Mouse (Mus musculus) liver, embryonic 12.5 days (tissue): ENCODE data around the gene Twist2. TPM values are rescaled to one million over a fixed set of nuclear protein-coding genes. Genes with fewer than 3 reads are reported as not detected.

ENCODE experiments used
- ATAC-seq: fragments of 200-750 bp; cut with Nextera tagmentation; 2 replicates; pipeline ENCODE4 v1.8.0; 2017; ENCODE audit warnings: moderate number of reproducible peaks, mild to moderate bottlenecking, moderate library complexity
- H3K27ac ChIP-seq: fragments of 300-500 bp; sonication (generic); 2 replicates; pipeline ENCODE4 v1.5.1; 2016; ENCODE audit warnings: mild to moderate bottlenecking
- H3K27me3 ChIP-seq: fragments of 300-500 bp; sonication (generic); replicated peaks from 2 replicates; pipeline ENCODE4 v1.6.1; 2016; ENCODE audit warnings: mild to moderate bottlenecking, moderate library complexity
- H3K36me3 ChIP-seq: fragments of 300-500 bp; sonication (generic); 2 replicates; pipeline ENCODE4 v1.6.1; 2016; ENCODE audit warnings: mild to moderate bottlenecking, moderate library complexity
- H3K4me1 ChIP-seq: fragments of 300-500 bp; sonication (generic); 2 replicates; pipeline ENCODE4 v1.6.1; 2016
- H3K4me2 ChIP-seq: fragments of 300-500 bp; sonication (generic); 2 replicates; pipeline ENCODE4 v1.6.1; 2016; ENCODE audit warnings: mild to moderate bottlenecking, moderate library complexity
- H3K4me3 ChIP-seq: fragments of 300-500 bp; sonication (generic); 2 replicates; pipeline ENCODE4 v1.5.1; 2016; ENCODE audit warnings: mild to moderate bottlenecking, moderate library complexity
- H3K9ac ChIP-seq: fragments of 300-500 bp; sonication (generic); 2 replicates; pipeline ENCODE4 v1.6.1; 2016; ENCODE audit warnings: mild to moderate bottlenecking, moderate library complexity
- H3K9me3 ChIP-seq: fragments of 300-500 bp; sonication (generic); replicated peaks from 2 replicates; pipeline ENCODE4 v1.6.1; 2016; ENCODE audit warnings: mild to moderate bottlenecking, moderate library complexity
- WGBS: fragments of 180-500 bp; shearing (Covaris S2); methylation state at CpG from one replicate; pipeline ENCODE4 v1.1.7; 2016; ENCODE audit not compliant: insufficient replicate concordance; 5-methylcytosine and 5-hydroxymethylcytosine counted together
- polyA plus RNA-seq: library from polyadenylated mRNA; unstranded; fragments of >200 nt; fragmentation: Nextera tagmentation; extraction: Ambion mirVana; gene quantifications from 2 replicates; pipeline ENCODE4 v1.2.1, GENCODE M21; 2016

Gene Twist2
- polyA plus RNA-seq, 1 experiment from 2014 or later = 1.0 TPM

GRCm38 (mm10) chr1:91822316-91822824, 21.1 kb downstream of the Twist2 start:
- no peak for ATAC-seq
- Histone ChIP-seq H3K27ac (no peak overlapping the region), H3K9me3 (no peaks in the 10 kb centered on the region), H3K9ac (no peak overlapping the region), H3K36me3 (no peaks in the 10 kb centered on the region), H3K4me2 (no peak overlapping the region), H3K27me3 (peaks cover 5% of the 10 kb centered on the region; the same call in 1 of the 2 replicates), H3K4me1 (no peaks in the 10 kb centered on the region), H3K4me3 (no peak overlapping the region)
- WGBS = 61% methylated on average over 4 of the region's 4 CpGs

- Histone ChIP-seq H3K27ac (no peak overlapping the region), H3K9me3 (no peaks in the 10 kb centered on the region), H3K27me3 (peaks cover 5% of the 10 kb centered on the region; the same call in 1 of the 2 replicates), H3K4me1 (no peaks in the 10 kb centered on the region), H3K36me3 (no peaks in the 10 kb centered on the region), H3K4me2 (no peak overlapping the region), H3K9ac (no peak overlapping the region), H3K4me3 (no peak overlapping the region)
- peak; percentile 68 for ATAC-seq
- 34% methylated on average over 3 of the region's 3 CpGs for WGBS
Observed at GRCm38 (mm10) chr1:91823530-91823929, 22.3 kb downstream of the Twist2 start.

DNA sequence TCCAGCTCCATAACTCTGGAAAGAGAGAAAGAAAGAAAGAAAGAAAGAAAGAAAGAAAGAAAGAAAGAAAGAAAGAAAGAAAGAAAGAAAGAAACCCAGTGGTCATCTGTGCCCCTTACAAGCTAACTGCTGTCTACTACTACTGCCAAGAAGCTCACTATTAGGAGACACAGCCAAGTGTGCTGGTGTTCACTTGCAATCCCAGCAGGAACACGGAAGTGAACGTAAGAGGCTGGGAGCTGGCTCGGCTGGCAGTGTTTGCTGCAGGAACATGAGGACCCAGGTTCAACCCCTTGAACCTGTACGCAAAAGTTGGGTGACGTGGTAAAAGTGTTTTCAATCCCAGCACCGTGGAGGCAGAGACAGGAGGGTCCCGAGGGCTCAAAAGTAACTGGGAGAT, 22.7 kb downstream of the Twist2 start:
- Histone ChIP-seq H3K4me1 (no peaks in the 10 kb centered on the region), H3K9me3 (no peaks in the 10 kb centered on the region), H3K27ac (no peak overlapping the region), H3K27me3 (peaks cover 5% of the 10 kb centered on the region; the same call in 1 of the 2 replicates), H3K4me2 (no peak overlapping the region), H3K9ac (no peak overlapping the region), H3K4me3 (no peak overlapping the region), H3K36me3 (no peaks in the 10 kb centered on the region)
- no peak for ATAC-seq
- WGBS = 53% methylated on average over 7 of the region's 7 CpGs

DNA sequence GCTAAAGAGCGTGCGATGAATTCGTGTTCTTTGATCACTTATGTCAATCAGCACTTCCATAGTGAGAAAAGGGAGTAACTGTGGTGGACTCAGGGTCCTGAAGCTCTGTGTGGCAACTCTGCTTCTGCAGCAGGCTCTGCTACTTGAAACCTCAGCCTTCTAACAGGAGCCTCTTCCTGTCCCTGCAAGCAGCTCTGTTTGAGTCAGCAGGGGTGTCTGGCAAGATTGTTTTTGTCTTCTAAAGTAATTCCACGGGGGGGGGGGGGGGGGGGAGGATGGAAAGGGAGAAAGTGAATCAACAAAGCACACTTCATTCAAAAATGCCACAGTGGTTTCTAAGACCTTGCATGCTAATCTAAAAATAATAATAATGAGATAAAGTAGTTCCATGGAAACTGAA, 24.0 kb downstream of the Twist2 start:
- H3K36me3 ChIP-seq = no peaks in the 10 kb centered on the region
- no peak overlapping the region for H3K27ac ChIP-seq
- H3K27me3 ChIP-seq = peaks cover 5% of the 10 kb centered on the region; the same call in 1 of the 2 replicates
- no peak for ATAC-seq
- WGBS = 28% methylated on average over 4 of the region's 4 CpGs
- no peaks in the 10 kb centered on the region for H3K9me3 ChIP-seq
- no peak overlapping the region for H3K4me2 ChIP-seq
- H3K9ac ChIP-seq = no peak overlapping the region
- no peaks in the 10 kb centered on the region for H3K4me1 ChIP-seq
- no peak overlapping the region for H3K4me3 ChIP-seq

- Histone ChIP-seq H3K4me2 (no peak overlapping the region), H3K36me3 (no peaks in the 10 kb centered on the region), H3K4me3 (no peak overlapping the region), H3K9ac (no peak overlapping the region), H3K27me3 (0 out of 2 replicates have a peak, but pooled peaks cover under 1% of the 10 kb centered on the region), H3K9me3 (no peaks in the 10 kb centered on the region), H3K4me1 (no peaks in the 10 kb centered on the region), H3K27ac (no peak overlapping the region)
- WGBS = 65% methylated on average over 7 of the region's 7 CpGs
- ATAC-seq = no peak
Observed at GRCm38 (mm10) chr1:91831978-91832377, 30.7 kb downstream of the Twist2 start.

- H3K27ac ChIP-seq = no peak overlapping the region
- no peak overlapping the region for H3K4me3 ChIP-seq
- ATAC-seq = no peak
- H3K4me1 ChIP-seq = no peaks in the 10 kb centered on the region
- H3K9ac ChIP-seq = no peak overlapping the region
- WGBS = 76% methylated on average over 6 of the region's 6 CpGs
- no peaks in the 10 kb centered on the region for H3K27me3 ChIP-seq
- H3K4me2 ChIP-seq = no peak overlapping the region
- H3K36me3 ChIP-seq = no peaks in the 10 kb centered on the region
- no peaks in the 10 kb centered on the region for H3K9me3 ChIP-seq
Observed at GRCm38 (mm10) chr1:91839557-91839956, 38.3 kb downstream of the Twist2 start.

GRCm38 (mm10) chr1:91839979-91840378, 38.7 kb downstream of the Twist2 start:
- Histone ChIP-seq H3K4me2 (no peak overlapping the region), H3K36me3 (no peaks in the 10 kb centered on the region), H3K9me3 (no peaks in the 10 kb centered on the region), H3K27ac (no peak overlapping the region), H3K27me3 (no peaks in the 10 kb centered on the region), H3K9ac (no peak overlapping the region), H3K4me1 (no peaks in the 10 kb centered on the region), H3K4me3 (no peak overlapping the region)
- no peak for ATAC-seq
- WGBS = 53% methylated on average over 6 of the region's 6 CpGs

DNA sequence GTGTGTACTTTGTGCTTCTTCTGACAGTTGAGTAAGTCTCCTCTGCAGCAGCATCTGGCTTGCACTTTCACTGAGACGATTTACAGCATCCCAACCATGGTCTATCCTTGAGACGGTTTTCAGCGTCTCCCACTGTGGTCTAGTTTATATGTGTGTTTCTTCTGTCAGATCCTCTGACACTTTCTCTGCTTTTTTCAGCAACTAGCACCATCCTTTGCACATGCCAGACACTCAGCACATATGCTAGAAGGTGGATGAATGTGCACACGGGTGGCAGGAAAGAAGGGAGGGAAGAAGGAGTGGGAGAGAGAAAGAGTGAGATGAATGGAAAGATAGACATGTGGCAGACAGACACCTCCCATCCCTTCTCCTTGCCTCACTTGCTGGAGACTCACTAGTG, 43.0 kb downstream of the Twist2 start:
- Histone ChIP-seq H3K36me3 (no peaks in the 10 kb centered on the region), H3K9me3 (no peaks in the 10 kb centered on the region), H3K4me3 (no peak overlapping the region), H3K4me1 (no peaks in the 10 kb centered on the region), H3K27me3 (no peaks in the 10 kb centered on the region), H3K9ac (no peak overlapping the region), H3K4me2 (no peak overlapping the region), H3K27ac (no peak overlapping the region)
- 62% methylated on average over 4 of the region's 4 CpGs for WGBS
- ATAC-seq = no peak

DNA sequence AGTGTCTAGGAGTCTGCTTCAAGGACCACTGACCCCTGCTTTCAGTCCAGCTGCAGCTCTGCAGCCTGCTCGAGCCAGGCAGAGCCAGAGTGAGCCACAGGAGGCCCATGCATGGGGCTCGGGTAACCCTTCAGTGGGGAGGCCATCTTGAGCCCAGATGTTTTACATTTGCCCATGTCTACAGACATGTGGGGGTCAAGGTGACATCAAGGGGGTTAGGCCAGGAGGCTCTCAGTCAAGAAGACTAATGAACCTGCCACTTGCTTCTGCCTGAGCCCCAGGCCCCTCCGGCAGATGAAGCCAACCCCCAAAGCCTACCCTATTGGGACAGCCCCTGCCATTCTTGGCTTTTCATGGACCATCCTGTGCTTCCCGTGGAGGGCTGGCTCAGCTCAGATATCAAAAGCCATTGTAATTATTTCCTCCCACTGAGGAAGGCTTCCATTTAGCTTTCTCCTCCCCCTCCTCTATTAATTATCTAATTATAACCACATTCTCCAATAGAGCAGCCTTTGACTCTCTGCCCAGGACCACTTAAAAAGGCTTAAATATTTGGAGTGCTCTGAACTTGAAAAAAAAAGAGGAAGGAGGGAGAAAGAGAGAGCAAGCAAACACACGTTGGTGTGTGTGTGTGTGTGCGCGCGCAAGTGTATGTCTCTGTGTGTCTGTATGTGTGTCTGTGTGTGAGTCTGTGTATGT, 43.6 kb downstream of the Twist2 start:
- Histone ChIP-seq H3K4me2 (no peak overlapping the region), H3K4me3 (no peak overlapping the region), H3K27me3 (no peaks in the 10 kb centered on the region), H3K9me3 (no peaks in the 10 kb centered on the region), H3K36me3 (no peaks in the 10 kb centered on the region), H3K4me1 (no peaks in the 10 kb centered on the region), H3K9ac (no peak overlapping the region), H3K27ac (no peak overlapping the region)
- ATAC-seq = no peak
- 59% methylated on average over 8 of the region's 8 CpGs for WGBS

DNA sequence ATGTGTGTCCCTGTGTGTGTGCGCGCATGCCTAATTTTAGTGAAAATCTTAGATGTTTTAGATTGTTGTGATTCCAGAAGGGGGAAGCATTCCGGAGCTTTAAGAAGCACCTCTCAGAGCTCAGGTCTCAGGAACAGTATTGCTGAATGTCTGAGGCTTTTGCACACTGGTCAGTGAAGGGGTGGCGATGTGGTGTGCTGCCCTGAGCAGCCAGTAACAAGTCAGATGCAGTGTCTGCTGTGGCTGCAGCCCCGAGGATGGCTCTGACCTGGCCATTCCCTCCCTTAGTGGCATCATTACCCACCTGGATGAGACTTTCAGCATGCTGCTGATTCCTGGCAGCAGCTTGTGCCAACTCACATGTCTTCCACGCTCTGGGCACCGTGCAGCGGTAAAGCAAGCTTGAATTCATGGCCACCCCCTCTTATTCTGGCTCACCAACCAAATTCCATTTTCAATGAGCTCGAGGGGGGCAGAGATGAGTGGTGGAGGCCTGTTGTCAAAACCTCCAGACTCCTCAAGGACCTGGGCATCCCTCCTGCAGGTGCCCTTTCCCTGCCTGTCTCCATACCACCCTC, 44.2 kb downstream of the Twist2 start:
- H3K9ac ChIP-seq = no peak overlapping the region
- no peak for ATAC-seq
- no peaks in the 10 kb centered on the region for H3K27me3 ChIP-seq
- no peaks in the 10 kb centered on the region for H3K9me3 ChIP-seq
- 59% methylated on average over 9 of the region's 9 CpGs for WGBS
- H3K27ac ChIP-seq = no peak overlapping the region
- H3K4me2 ChIP-seq = no peak overlapping the region
- no peak overlapping the region for H3K4me3 ChIP-seq
- no peaks in the 10 kb centered on the region for H3K36me3 ChIP-seq
- H3K4me1 ChIP-seq = no peaks in the 10 kb centered on the region

DNA sequence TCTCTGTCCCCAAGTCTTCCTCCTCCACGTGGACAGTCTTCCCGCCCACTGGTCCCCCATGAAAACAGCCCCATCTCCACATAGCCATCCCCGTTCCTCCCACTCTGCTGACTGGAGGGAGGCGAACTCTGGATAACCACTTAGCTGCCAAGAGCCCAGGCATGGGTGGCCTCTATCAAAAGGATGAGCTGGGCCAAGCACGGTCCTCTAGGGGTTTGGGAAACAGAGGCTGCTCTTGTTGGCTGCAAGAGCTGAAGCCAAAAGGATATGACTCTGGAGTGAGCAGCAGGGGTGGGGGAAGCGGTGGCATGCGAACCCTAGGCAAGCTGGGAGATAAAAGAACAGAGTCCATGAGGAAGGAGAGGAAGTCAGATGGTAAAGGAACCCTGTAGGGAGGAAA, 50.0 kb downstream of the Twist2 start:
- Histone ChIP-seq H3K9me3 (no peaks in the 10 kb centered on the region), H3K27me3 (no peaks in the 10 kb centered on the region), H3K27ac (no peak overlapping the region), H3K4me1 (no peaks in the 10 kb centered on the region), H3K4me2 (no peak overlapping the region), H3K4me3 (no peak overlapping the region), H3K36me3 (no peaks in the 10 kb centered on the region), H3K9ac (no peak overlapping the region)
- 60% methylated on average over 7 of the region's 7 CpGs for WGBS
- no peak for ATAC-seq

- H3K27ac ChIP-seq = no peak overlapping the region
- H3K27me3 ChIP-seq = no peaks in the 10 kb centered on the region
- H3K4me1 ChIP-seq = peaks cover 8% of the 10 kb centered on the region
- H3K36me3 ChIP-seq = no peaks in the 10 kb centered on the region
- no peak for ATAC-seq
- no peak overlapping the region for H3K4me2 ChIP-seq
- H3K9me3 ChIP-seq = no peaks in the 10 kb centered on the region
- H3K4me3 ChIP-seq = no peak overlapping the region
- H3K9ac ChIP-seq = no peak overlapping the region
- 41% methylated on average over 9 of the region's 9 CpGs for WGBS
Observed at GRCm38 (mm10) chr1:91856771-91857664, 55.8 kb downstream of the Twist2 start.
